Mouse (Mus musculus) megakaryocyte, embryonic 14.5 days (primary cell): ENCODE results near the gene Dchs1. TPM values are rescaled to one million over a fixed set of nuclear protein-coding genes. Genes with fewer than 3 reads are reported as not detected.
A peak's percentile ranks its signal among the peaks of the same experiment; 100 is the strongest.
"Not testable (repeated sequence)": the region's sequence is repeated elsewhere in the genome, so short reads cannot be mapped to it uniquely, and the experiment has no call there.

Experiments
- H3K27me3 ChIP-seq: replicated peaks from 2 replicates; pipeline ENCODE3; 2012; ENCODE audit warnings: inconsistent platforms
- H3K36me3 ChIP-seq: replicated peaks from 2 replicates; pipeline ENCODE3; 2012; ENCODE audit warnings: low read length, inconsistent platforms, mixed read lengths
- H3K4me1 ChIP-seq: 2 replicates; pipeline ENCODE4 v1.6.1; 2012; ENCODE audit warnings: inconsistent platforms
- H3K4me3 ChIP-seq: replicated peaks from 2 replicates; pipeline ENCODE3; 2012; ENCODE audit warnings: moderate library complexity, mild to moderate bottlenecking, inconsistent platforms
- H3K9me3 ChIP-seq: 2 replicates; pipeline ENCODE4 v1.6.1; 2012; ENCODE audit warnings: inconsistent platforms
- FLI1 ChIP-seq: IDR thresholded peaks from 2 replicates; pipeline ENCODE4 v1.6.1; 2012; ENCODE audit warnings: low read length, inconsistent platforms, mixed read lengths
- GATA1 ChIP-seq: IDR thresholded peaks from 3 replicates; pipeline ENCODE4 v1.6.1; 2012; ENCODE audit warnings: mixed read lengths, low read length, inconsistent platforms, borderline replicate concordance
- polyA plus RNA-seq: library from polyadenylated mRNA; stranded (reverse); fragments of >175 nt; gene quantifications from 2 replicates; pipeline ENCODE4 v1.2.3, GENCODE M21; 2012; ENCODE audit warnings: low replicate concordance; ENCODE audit not compliant: insufficient read depth

Dchs1 gene
- polyA plus RNA-seq, 1 experiment, result 0.27 TPM

DNA sequence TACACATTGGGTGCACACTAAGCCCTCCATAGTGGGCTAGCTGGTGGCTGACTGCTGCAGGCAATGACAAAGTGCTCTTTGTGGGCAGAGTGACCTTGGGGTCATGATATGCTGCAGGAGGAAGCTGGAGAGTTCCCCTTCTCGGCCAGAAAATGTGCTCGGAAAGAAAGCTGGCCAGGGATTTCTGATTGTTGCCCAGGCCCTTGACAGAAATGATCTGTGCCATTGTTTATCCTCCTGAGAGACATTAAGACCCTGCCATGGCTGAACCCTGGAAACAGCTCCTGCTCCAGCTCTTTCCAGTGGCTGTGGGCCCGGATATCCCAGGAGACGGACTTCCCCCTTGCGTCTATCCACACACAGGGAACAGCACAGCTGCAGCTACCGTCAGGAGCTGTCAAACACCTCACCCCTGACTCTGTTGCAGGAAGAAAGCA is 19.7 kb downstream of the Dchs1 start:
- H3K4me3 ChIP-seq, result peak overlapping the region; percentile 9
- H3K27me3 ChIP-seq, result peaks cover 69% of the 10 kb centered on the region
- no peaks in the 10 kb centered on the region for H3K36me3 ChIP-seq
- no peak for TF ChIP-seq GATA1
- TF ChIP-seq FLI1, result no peak
- peaks cover 21% of the 10 kb centered on the region for H3K4me1 ChIP-seq
- peaks cover 14% of the 10 kb centered on the region for H3K9me3 ChIP-seq

DNA sequence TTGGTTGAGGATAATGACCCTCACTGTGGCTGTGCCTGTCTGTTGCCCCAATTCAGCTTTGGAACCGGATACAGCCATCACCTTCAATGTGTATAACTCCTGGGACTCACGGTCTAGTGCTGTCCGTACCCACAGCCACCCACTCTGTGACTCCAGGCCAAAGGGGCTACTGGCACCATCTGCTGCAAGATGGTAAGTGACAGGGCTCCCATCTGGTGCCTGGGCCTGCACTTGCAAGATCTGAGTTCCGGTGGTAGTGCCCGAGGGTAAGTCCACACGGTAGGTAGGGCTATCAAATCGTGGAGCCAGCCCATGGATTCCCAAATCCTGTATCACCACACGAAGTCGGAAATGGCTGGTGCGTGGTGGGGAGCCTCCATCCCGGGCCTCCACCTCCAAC is 23.1 kb downstream of the Dchs1 start:
- TF ChIP-seq FLI1 (no peak), GATA1 (no peak)
- Histone ChIP-seq H3K9me3 (peaks cover 23% of the 10 kb centered on the region), H3K4me3 (no peak overlapping the region), H3K27me3 (peaks cover 65% of the 10 kb centered on the region), H3K36me3 (no peaks in the 10 kb centered on the region), H3K4me1 (peaks cover 33% of the 10 kb centered on the region)

DNA sequence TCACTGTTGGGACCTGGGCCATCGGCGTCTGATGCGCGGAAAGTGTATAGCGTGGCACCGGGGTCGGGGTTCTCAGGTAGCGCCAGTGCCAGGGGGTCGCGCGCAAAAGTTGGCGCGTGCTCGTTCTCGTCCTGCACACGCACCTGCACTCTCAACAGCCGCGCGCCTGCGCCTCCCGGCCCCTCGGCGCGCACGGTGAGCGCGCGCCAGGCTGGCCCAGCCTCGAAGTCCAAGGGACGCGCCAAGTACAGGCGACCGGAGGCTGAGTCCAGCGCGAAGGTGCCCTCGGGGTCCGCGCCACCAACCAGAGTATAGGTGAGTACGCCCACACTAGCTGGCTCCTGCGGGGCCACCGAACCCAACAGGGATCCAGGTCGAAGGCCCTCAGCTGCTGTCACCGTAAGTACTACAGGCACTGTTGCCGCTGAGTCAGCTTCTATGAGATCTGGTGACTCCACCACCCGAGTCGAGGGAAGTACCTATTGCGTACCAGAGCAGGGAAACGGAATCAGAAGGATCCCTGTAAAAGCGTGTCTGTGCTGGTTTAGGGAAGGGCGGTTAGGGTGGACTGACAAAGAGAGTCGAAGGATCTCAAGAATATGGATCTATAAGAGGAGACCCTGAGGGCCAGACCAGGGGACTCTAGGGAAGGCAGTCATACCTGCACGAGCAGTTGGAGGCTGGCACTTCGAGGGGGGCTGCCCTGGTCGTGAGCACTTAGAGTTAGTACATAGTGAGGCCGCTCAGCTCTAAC is 24.8 kb downstream of the Dchs1 start:
- H3K4me1 ChIP-seq, result peaks cover 34% of the 10 kb centered on the region
- TF ChIP-seq GATA1 (no peak), FLI1 (no peak)
- H3K4me3 ChIP-seq, result peak overlapping the region; percentile 69
- H3K36me3 ChIP-seq, result no peaks in the 10 kb centered on the region
- H3K9me3 ChIP-seq, result peaks cover 23% of the 10 kb centered on the region
- H3K27me3 ChIP-seq, result peaks cover 77% of the 10 kb centered on the region

DNA sequence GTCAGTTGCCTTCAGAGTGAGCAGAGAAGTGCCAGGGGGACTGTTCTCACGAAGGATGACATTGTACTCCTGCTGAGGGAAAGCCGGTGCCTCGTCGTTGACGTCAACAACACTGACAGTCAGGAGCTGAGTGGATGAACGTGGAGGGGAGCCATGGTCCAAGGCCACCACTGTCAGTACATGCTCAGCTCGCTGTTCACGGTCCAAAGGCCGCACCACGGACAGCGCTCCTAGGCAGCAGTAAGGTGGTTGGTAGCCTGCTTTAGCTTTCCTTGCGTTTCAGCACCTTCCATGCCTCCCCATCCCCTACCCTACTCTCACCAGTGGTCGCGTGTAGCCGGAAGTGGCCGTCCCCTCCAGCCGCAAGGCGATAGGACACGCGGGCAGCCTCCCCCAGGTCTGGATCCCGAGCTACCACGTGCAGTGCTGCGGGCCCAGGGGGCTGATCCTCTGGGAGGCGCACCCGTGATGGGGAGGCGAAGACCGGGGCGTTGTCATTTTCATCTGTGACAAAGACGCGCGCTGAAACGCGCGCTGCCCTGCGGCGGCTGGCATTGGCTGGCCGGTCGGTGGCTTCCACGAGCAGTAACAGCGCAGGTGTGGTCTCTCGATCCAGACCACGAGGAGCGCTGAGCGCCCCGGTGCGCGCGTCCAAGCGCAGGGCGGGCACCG is 25.5 kb downstream of the Dchs1 start:
- H3K9me3 ChIP-seq, result peaks cover 23% of the 10 kb centered on the region
- H3K27me3 ChIP-seq, result peaks cover 81% of the 10 kb centered on the region
- peaks cover 29% of the 10 kb centered on the region for H3K4me1 ChIP-seq
- no peaks in the 10 kb centered on the region for H3K36me3 ChIP-seq
- TF ChIP-seq GATA1 (no peak), FLI1 (no peak)
- peak overlapping the region; percentile 81 for H3K4me3 ChIP-seq

DNA sequence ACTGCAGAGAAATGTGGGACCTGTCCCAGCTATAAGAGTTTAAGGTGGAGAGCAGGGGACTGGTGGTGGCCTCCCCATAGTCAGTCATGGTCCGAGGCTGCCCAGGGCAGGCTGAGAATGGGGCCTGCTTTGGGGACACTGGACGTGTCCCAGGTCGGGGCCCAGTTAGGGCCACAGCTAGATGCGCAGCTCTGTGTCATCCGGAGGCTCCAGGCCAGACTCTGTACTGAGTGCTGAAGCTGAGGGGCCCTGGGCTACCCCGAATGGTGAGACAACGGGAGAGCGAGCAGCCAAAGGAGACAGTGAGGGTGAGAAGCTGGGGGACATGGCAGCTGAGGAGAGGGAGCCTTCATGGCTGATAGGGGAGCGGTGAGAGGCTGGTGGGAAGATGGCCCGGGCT is 34.2 kb downstream of the Dchs1 start:
- peaks cover 42% of the 10 kb centered on the region for H3K4me1 ChIP-seq
- H3K4me3 ChIP-seq, result no peak overlapping the region
- peaks cover 41% of the 10 kb centered on the region for H3K27me3 ChIP-seq
- no peaks in the 10 kb centered on the region for H3K9me3 ChIP-seq
- peaks cover 27% of the 10 kb centered on the region for H3K36me3 ChIP-seq
- no peak for TF ChIP-seq FLI1
- no peak for TF ChIP-seq GATA1

DNA sequence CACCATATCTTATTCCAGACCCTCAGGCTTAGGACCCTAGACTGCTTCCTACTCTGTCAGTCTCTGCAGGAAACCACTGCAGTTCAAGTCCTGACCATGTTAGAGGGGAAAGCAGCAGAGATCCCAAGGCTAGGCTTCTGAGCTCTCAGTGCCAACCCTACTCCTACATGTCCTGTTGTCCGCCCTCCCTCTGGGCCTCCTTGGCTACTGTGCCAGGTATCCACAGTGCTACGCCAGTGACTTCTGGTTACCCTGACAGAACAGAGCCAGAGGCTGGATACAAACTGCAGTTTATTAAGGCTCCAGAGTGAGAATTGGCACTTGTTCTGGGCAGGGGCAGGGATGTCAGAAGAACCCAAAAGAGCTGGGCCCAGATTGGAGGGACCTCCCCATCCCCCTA is 34.7 kb downstream of the Dchs1 start:
- Histone ChIP-seq H3K9me3 (no peaks in the 10 kb centered on the region), H3K27me3 (peaks cover 36% of the 10 kb centered on the region), H3K4me1 (peaks cover 42% of the 10 kb centered on the region), H3K4me3 (no peak overlapping the region), H3K36me3 (peaks cover 32% of the 10 kb centered on the region)
- no peak for TF ChIP-seq GATA1
- TF ChIP-seq FLI1, result no peak

DNA sequence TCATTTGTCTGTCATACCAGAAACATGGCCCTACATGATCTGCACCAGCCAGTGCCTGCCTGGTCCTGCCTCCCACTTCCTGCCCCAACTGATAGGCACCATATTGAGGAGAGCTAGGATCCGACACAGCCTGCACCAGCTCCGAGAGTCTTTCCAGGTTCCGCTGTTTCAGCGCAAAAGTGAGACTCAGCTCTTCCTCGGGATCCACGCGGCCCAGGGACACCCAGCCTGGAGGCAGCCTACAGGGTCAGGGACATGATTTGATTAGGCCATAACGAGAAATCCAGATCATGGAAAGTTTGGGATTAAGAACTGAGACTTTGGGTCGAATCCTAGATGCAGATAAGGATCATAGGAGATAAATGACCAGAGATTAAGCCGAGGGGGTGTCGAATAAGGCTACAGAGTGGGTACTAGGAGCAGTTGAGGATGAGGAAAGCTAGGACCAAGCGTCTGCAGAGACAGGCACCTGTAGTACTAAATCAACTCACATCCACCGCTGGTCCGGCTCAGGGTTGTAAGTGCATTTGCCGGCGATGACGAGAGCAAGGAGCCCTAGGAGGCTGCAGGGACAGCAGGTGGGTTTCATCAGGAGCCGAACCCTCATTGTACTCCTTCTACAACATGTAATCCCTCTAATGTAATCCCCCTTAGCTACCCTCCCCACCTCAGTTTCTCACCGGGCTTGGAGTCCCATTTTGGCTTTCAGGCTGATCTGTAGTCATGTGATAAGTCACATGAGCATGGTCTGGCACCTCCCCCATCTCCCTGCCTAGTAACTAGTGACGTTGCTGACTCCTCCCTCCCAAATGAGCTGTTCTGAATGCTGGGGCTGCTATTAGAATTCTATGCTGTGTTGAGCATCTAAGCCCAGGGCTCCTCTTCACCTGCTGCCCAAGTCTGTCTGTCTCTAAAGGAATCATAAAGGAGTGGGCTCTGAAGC is 35.7 kb downstream of the Dchs1 start, which contains the start of gene Tpp1:
Gene Tpp1 (minus strand): TSS at position 745 of the 943 bp plus-strand sequence.
- TF ChIP-seq GATA1 (no peak), FLI1 (no peak)
- peaks cover 27% of the 10 kb centered on the region for H3K27me3 ChIP-seq
- peak within 1 kb of the TSS; percentile 98 for H3K4me3 ChIP-seq
- H3K9me3 ChIP-seq, result no peaks in the 10 kb centered on the region
- peaks cover 42% of the 10 kb centered on the region for H3K36me3 ChIP-seq
- H3K4me1 ChIP-seq, result peaks cover 42% of the 10 kb centered on the region

DNA sequence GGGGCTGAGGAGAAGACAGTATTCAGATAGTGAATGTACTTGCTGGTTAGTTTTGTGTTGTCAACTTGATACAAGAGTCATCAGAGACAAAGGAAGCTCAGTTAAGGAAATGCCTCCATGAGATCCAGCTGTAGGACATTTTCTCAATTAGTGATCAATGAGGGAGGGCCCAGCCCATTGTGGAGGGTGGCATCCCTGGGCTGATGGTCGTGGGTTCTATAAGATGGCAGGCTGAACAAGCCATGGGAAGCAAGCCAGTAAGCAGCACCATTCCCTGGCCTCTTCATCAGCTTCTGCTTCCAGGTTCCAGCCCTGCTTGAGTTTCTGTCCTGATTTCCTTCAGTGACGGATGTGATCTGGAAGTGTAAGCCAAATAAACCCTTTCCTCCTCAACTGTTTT is 39.7 kb downstream of the Dchs1 start:
- peaks cover 49% of the 10 kb centered on the region for H3K4me1 ChIP-seq
- H3K27me3 ChIP-seq, result no peaks in the 10 kb centered on the region
- TF ChIP-seq FLI1 (no peak), GATA1 (no peak)
- no peak overlapping the region for H3K4me3 ChIP-seq
- H3K9me3 ChIP-seq, result no peaks in the 10 kb centered on the region
- H3K36me3 ChIP-seq, result peaks cover 65% of the 10 kb centered on the region

DNA sequence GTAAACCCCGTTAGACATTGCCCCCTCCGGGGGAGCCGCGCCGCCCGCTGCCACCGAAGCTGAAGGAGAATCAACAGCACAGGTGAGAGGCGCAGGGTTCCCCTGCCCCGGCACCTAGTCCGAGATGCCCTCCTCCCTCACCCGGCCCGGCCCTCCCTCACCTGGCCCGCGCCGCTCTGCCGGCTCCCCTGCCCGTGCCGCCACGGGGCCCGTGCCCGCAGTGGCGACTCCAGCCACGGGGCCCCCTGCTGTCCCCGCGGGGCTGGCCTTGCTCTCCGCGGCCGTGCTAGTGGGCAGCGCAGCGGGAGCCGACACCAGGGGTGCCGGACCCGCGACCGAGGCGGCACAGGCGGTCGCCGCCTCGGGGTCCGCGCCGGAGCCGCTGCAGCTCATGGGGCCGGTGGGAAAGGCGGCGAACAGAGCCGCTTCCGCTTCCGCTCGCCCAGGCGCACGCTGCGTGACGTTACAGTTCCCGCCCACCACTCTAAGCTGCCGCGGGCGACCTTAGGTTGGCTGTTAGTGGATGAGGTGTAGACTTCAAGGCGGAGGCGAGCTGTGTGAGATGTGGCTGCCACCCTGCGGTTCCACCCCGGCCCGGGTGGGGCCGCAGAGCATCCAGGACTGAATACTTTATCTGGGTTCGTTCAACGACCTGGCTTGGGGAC is 43.4 kb downstream of the Dchs1 start, which contains the start of gene Taf10:
Gene Taf10 (minus strand): TSS at position 436 of the 665 bp plus-strand sequence.
- Histone ChIP-seq H3K27me3 (no peaks in the 10 kb centered on the region), H3K4me3 (peak within 1 kb of the TSS; percentile 98), H3K9me3 (no peaks in the 10 kb centered on the region), H3K4me1 (peaks cover 55% of the 10 kb centered on the region), H3K36me3 (peaks cover 81% of the 10 kb centered on the region)
- TF ChIP-seq FLI1, result no peak
- TF ChIP-seq GATA1, result no peak

DNA sequence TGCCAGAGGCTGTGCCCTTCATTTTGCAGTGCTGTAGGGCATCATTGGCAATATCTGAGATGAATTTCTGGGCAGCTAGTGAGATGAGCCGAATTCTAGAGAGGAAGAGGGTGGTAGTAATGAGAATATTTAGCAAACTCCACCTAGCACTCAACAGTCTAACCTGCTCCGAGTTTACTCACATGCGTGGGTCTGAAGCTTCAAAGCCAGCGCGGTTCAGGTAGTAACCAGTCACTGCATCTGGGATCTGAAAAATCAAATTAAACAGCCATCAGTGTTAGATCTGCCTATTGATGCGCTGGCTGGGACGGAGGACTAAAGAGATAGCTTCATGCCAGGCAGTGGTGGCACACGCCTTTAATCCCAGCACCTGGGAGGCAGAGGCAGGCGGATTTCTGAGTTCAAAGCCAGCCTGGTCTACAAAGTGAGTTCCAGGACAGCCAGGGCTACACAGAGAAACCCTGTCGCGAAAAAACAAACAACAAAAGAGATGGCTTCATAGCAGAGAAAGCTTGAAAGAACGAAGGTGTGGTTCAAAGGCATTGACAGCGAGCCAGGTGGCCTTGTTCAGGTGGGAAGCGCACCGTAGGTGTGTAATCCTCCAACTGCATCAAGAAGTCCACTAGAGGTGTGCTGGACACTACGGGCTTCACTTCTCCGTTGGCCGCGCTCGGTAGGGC is 44.1 kb downstream of the Dchs1 start:
- H3K9me3 ChIP-seq, H3K27me3 ChIP-seq: not testable (repeated sequence)
- H3K4me1 ChIP-seq, result peaks cover 59% of the 10 kb centered on the region
- peaks cover 80% of the 10 kb centered on the region for H3K36me3 ChIP-seq
- H3K4me3 ChIP-seq, result peak overlapping the region; percentile 98

DNA sequence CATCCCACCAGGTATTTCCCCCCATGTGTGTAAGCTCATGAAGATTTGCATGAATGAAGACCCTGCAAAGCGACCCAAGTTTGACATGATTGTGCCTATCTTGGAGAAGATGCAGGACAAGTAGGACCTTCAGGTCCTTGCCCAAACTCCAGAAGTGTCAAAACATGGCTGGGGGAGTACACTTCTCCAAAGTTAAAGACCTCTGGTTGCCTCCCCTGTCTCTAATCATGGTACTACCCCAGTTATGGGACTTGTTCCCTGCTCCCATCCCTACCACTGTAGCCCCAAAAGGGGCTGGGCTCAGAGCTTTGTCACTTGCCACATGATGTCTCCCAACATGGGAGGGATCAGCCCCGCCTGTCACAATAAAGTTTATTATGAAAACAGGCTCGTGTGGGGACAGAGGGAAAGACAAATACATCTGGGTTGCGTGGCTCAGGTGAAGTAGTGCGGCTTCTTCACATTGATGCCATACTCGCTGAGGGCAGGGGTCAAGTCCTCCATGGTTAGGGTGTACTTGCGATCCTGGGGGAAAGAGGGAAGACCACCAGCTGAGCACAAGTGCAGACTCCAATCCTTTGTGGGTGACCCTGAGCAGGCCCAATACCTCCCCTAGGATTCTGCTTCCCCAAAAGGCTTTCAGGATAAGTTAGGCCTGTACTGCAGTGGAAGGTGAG is 44.8 kb downstream of the Dchs1 start:
- H3K27me3 ChIP-seq, H3K9me3 ChIP-seq: not testable (repeated sequence)
- peaks cover 77% of the 10 kb centered on the region for H3K36me3 ChIP-seq
- H3K4me1 ChIP-seq, result peaks cover 59% of the 10 kb centered on the region
- H3K4me3 ChIP-seq, result peak overlapping the region; percentile 98
